Mouse (Mus musculus) left cerebral cortex, adult 18-20 months (tissue): Measurements from ENCODE around the gene Taf5. TPM values are rescaled to one million over a fixed set of nuclear protein-coding genes. Genes with fewer than 3 reads are reported as not detected.

Source experiments
- DNase-seq, 2 experiments: peaks; one replicate each; pipeline ENCODE4 v3.0.0; 2021 to 2022; ENCODE audit warnings: low spot score in 2 of 2, mixed read lengths in 1 of 2
- total RNA-seq, 2 experiments: library from RNA; stranded (reverse); gene quantifications; 2 replicates each; pipeline ENCODE4 v1.2.3; 2021

The Taf5 gene
- total RNA-seq, 2 experiments from 2014 or later = 6.4 to 6.9 TPM

DNA sequence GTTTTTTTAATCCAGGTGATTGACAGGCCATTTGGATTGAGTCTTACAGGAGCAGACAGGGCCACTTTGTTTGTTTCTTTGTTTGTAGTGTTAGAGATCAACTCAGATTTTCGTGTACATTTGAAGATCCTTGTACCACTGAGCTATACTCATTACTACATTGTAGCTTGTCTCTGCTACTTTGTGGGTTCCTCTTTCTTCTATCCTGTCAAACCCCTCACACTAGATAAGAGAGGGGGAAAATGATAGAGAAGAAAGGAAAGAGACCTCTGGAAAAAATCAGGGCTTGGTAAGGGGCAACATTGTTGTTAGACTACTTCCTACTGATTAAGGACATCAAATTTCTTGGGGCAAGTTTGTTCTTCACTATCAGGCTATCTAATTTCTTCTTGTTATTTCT, 9.9 kb upstream of the Taf5 start:
- DNase-seq = no peak

DNA sequence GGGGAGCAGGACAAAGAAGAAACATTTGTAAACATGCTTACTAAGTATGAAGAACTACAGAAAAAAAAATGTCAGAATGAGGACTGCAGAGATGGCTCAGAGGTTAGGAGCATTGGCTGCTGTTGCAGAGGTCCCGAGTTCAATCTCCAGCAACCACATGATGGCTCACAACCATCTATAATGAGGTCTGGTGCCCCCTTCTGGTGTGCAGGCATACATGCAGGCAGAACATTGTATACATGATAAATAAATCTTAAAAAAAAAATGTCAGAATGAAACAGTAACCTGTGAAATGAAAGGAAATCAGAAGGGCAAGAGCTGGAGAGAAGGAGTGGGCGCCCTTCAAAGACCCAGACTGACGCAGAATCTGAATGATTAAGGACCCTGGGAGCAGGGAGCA, 1.7 kb upstream of the Taf5 start:
- DNase-seq = no peak

- DNase-seq = peak; percentile 73 to 86
Observed at GRCm38 (mm10) chr19:47067924-47068611, 522 bp downstream of the Taf5 start.

DNA sequence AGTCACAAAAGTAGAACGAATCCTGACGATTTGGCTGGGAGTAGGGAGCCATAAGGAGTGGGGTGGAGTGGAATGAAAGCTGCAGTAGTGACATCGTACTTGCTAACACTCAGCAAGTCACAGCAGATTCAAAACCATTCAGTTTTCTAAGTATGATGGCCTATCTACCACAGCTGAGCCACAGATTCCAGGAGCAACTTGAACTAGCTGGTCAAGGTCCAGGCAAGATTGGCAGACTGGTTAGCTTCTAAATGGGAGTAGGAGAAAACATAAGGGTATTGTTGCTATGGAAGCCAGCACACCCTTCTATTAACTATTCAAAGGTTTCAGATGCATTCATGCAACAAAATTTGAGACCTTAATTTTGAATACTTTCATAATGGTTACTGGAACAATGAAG, 20.7 kb downstream of the Taf5 start:
- no peak for DNase-seq

DNA sequence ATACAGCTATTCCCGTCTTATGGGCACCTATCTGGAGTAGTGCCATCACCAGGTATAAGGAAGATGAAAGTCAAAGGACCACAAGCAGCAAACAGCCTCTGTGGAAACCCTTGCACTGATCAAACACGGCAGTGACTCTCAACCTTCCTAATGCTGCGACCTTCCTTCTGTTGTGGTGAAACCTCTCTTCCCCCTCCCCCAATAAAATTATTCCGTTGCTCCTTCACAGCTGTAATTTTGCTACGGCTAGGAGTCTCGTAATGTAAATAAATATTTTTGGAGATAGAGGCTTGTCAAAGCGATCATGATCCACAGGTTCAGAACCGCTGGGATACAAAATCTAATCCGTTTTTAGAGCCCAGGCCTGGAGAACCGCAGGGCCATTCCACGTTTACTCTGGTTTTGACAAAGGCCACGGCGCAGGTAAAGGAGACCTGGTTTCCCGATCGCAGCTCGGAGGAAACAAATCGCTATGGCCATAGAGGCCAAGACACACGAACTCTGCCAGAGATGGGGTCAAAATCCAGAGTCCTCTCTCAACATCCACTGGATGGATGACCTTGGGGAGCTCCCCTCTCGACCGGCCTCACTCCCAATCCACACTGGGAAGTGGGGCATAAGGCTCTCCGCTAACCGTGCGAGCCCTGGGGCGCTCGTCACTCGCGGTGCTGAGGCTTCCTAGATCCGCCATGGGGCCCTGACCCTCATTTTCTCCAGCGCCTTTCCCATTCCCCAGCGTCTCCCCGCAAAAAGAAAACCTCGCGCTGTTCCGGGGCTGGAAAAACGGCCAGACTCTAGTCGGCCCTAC, 22.4 kb downstream of the Taf5 start:
- DNase-seq = peak; percentile 7 to 8

DNA sequence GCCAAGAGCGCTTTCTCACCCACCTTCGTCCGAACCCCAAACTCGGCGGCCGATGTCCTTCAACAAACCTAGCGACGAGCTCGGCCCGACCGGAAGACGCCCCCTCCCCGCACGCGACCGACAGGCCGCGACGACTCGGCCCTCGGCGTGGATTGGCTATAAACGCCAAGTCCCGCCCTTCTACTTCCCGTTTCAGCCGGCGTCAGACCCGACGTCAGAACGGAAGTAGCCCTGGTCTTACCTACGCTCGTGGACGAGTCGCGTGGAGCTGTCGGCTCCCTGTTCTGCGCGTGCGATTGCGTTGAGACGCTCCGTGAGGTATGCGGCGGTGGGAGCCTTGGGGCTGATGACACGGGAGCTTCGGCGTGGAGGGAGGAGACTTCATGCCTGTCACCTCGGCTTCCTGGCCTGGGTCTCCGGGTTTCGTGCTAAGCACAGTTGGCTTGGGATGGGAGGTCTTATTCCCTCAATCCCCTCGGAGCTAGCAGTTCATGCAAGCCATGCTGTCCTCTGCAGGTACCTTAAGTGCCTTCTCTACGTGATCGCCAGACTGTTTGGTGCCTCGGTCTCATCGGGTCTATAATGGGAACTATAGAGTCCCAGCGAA, 23.1 kb downstream of the Taf5 start, which contains the start of the genes Usmg5 and Pdcd11:
TSS of gene Usmg5 (minus strand) at position 98 of the 607 bp plus-strand sequence.
TSS of gene Pdcd11 (plus strand) at position 219 of the 607 bp plus-strand sequence.
- DNase-seq = peak; percentile 98 to 99

- DNase-seq = no peak
Observed at GRCm38 (mm10) chr19:47101080-47101479, 33.5 kb downstream of the Taf5 start.

GRCm38 (mm10) chr19:47104641-47105271, 37.2 kb downstream of the Taf5 start:
- no peak for DNase-seq

DNA sequence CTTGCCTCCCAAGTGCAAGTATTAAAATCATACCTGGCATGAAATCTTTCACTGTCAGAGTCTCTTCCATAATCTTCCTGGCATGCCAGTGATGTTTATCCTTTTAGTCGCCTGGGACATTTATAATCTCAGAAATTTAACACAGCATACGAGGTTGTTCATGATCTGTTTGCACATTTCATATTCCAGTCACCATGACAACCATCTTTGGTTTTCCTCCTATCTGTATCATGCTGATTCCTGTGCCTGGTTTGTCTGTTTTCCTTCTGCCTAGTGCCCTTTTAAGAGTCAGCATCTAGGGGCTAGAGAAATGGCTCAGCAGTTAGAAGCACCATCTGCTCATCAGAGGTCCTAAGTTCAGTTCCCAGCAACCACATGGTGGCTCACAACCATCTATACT, 51.1 kb downstream of the Taf5 start:
- no peak for DNase-seq

- DNase-seq = no peak
Observed at GRCm38 (mm10) chr19:47121054-47121453, 53.5 kb downstream of the Taf5 start.

GRCm38 (mm10) chr19:47122802-47123201, 55.3 kb downstream of the Taf5 start:
- DNase-seq = no peak

DNA sequence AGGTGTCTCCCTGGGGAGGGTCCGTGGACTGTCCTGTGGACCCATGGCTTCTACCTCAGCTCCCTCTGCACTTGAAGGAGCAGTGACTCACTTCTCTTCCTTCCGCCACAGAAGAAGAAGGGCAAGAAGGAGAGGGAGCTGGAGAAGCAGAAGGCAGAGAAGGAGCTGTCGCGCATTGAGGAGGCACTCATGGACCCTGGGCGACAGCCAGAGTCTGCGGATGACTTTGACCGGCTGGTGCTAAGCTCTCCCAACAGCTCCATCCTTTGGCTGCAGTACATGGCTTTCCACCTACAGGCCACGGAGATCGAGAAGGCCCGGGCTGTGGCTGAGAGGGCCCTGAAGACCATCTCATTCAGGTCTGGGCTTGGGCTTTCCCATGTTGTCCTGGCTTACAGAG, 60.6 kb downstream of the Taf5 start:
- DNase-seq = peak; percentile 42 to 60

DNA sequence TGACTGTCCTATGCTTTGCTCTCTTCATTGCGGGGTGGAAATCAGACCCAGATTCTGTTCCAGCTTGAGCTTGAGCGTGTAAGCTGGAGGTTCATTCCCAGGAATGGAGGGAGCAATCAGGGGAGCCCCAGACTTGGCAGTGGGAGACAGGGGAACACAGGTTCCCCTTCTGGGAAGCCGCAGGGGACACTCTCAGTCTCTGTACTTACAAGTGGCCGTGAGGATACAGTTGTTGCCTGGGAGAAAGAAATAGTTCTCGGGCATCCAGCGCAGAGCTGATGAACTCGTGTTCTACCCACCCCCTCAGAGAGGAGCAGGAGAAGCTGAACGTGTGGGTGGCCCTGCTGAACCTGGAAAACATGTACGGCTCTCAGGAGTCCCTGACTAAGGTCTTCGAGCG, 61.3 kb downstream of the Taf5 start:
- no peak for DNase-seq

DNA sequence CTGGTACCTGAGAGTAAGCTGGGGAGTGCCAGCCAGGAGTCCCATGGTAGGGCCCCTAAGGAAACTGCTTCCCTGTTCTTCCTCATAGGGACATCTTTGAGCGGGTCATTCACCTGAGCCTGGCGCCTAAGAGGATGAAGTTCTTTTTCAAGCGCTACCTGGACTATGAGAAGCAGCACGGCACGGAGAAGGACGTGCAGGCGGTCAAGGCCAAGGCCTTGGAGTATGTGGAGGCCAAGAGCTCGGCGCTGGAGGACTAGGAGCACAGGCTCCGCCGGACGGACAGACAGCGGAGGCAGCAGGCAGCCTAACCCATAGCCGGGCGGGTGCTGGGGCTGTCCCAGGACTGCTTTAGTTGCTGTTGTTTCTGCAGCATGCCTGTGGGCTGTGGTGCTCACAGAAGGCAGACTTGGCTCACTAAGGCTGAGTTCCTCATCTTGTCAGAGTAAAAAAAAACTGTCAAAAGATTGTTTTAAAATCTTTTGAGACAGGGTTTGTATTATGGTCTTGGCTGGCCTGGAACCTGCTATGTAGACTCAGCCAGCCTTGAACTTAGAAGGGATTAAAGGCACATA, 63.1 kb downstream of the Taf5 start:
- DNase-seq = no peak

Other genes with a start within 250 kb of the Taf5 start
- 100 to 1,000 TPM; 208 to 220 TPM for gene Ina, start 53.0 kb upstream of the Taf5 start, total RNA-seq
- 10 to 100 TPM; 78.9 to 82.6 TPM for gene Nt5c2, start 52.6 kb upstream of the Taf5 start, total RNA-seq
- gene Pcgf6, start 16.8 kb upstream of the Taf5 start, total RNA-seq = 10 to 100 TPM; 17.3 to 19.0 TPM
- gene Usmg5, start 22.9 kb downstream of the Taf5 start, total RNA-seq = 100 to 1,000 TPM; 757 to 769 TPM
- gene Pdcd11, start 23.0 kb downstream of the Taf5 start, total RNA-seq = 10 to 100 TPM; 15.3 to 16.3 TPM
- 1 to 10 TPM; 8.2 to 9.5 TPM for gene Calhm2, start 70.5 kb downstream of the Taf5 start, total RNA-seq
- not detected for gene Calhm1, start 76.5 kb downstream of the Taf5 start, total RNA-seq
- gene Calhm3, start 90.0 kb downstream of the Taf5 start, total RNA-seq = not detected
- gene Neurl1a, start 111.1 kb downstream of the Taf5 start, total RNA-seq = 100 to 1,000 TPM; 183 to 194 TPM